Mouse (Mus musculus) 416B (cell line): Measurements from ENCODE around the gene Fmc1.
"Not testable (repeated sequence)": the region's sequence is repeated elsewhere in the genome, so short reads cannot be mapped to it uniquely, and the experiment has no call there.

Source experiments
- DNase-seq: peaks from one replicate; pipeline ENCODE4 v3.0.0; 2011; ENCODE audit warnings: low read depth

The Fmc1 gene

GRCm38 (mm10) chr6:38533428-38534405 lies at the start of gene Fmc1:
TSS of gene Fmc1 (plus strand) at chr6:38533502.
- DNase-seq, result peak; percentile 100

- DNase-seq, result peak; percentile 75
Measured at GRCm38 (mm10) chr6:38492550-38492949, 40.8 kb upstream of the Fmc1 start.

GRCm38 (mm10) chr6:38495641-38496040 lies 37.7 kb upstream of the Fmc1 start:
- DNase-seq, result no peak

- DNase-seq, result peak; percentile 37
Measured at GRCm38 (mm10) chr6:38512096-38512495, 21.2 kb upstream of the Fmc1 start.

GRCm38 (mm10) chr6:38512830-38513229 lies 20.5 kb upstream of the Fmc1 start:
- DNase-seq, result peak; percentile 83

GRCm38 (mm10) chr6:38515201-38515600 lies 18.1 kb upstream of the Fmc1 start:
- no peak for DNase-seq

GRCm38 (mm10) chr6:38523851-38524250 lies 9.5 kb upstream of the Fmc1 start:
- no peak for DNase-seq

- peak; percentile 88 for DNase-seq
Measured at GRCm38 (mm10) chr6:38531211-38531820, 2.0 kb upstream of the Fmc1 start.

GRCm38 (mm10) chr6:38532500-38533420 lies 542 bp upstream of the Fmc1 start:
- peak; percentile 58 for DNase-seq

- peak; percentile 94 for DNase-seq
Measured at GRCm38 (mm10) chr6:38534640-38535365, 1.5 kb downstream of the Fmc1 start.

- DNase-seq, result no peak
Measured at GRCm38 (mm10) chr6:38535366-38535690, 2.0 kb downstream of the Fmc1 start.

- DNase-seq, result no peak
Measured at GRCm38 (mm10) chr6:38535788-38536187, 2.5 kb downstream of the Fmc1 start.

- not testable (repeated sequence) for DNase-seq
Measured at GRCm38 (mm10) chr6:38544141-38544540, 10.8 kb downstream of the Fmc1 start.

- not testable (repeated sequence) for DNase-seq
Measured at GRCm38 (mm10) chr6:38547005-38547404, 13.7 kb downstream of the Fmc1 start.

- no peak for DNase-seq
Measured at GRCm38 (mm10) chr6:38547707-38548106, 14.4 kb downstream of the Fmc1 start.

GRCm38 (mm10) chr6:38548595-38548994 lies 15.3 kb downstream of the Fmc1 start:
- not testable (repeated sequence) for DNase-seq

- DNase-seq, result not testable (repeated sequence)
Measured at GRCm38 (mm10) chr6:38549840-38550239, 16.5 kb downstream of the Fmc1 start.

- DNase-seq, result peak; percentile 84
Measured at GRCm38 (mm10) chr6:38550250-38551061, 17.2 kb downstream of the Fmc1 start.

GRCm38 (mm10) chr6:38551062-38551988 lies 18.0 kb downstream of the Fmc1 start, which contains the start of gene Luc7l2:
TSS of gene Luc7l2 (plus strand) at chr6:38551334.
- DNase-seq, result peak; percentile 99
